Mouse (Mus musculus) cortical plate, adult 2 months (tissue): ENCODE results near the gene Naa40.

Source experiments
- CTCF ChIP-seq: fragments of 200-500 bp; IDR thresholded peaks from 2 replicates; pipeline ENCODE4 v1.5.1; 2011; ENCODE audit warnings: mild to moderate bottlenecking, control low read depth, low read length; ENCODE audit not compliant: insufficient read depth; ENCODE audit errors: extremely low read depth
- POLR2A ChIP-seq: fragments of 200-500 bp; IDR thresholded peaks from 2 replicates; pipeline ENCODE4 v1.6.1; 2011; ENCODE audit warnings: mild to moderate bottlenecking, low read length, control low read depth; ENCODE audit not compliant: insufficient read depth; ENCODE audit errors: extremely low read depth

DNA sequence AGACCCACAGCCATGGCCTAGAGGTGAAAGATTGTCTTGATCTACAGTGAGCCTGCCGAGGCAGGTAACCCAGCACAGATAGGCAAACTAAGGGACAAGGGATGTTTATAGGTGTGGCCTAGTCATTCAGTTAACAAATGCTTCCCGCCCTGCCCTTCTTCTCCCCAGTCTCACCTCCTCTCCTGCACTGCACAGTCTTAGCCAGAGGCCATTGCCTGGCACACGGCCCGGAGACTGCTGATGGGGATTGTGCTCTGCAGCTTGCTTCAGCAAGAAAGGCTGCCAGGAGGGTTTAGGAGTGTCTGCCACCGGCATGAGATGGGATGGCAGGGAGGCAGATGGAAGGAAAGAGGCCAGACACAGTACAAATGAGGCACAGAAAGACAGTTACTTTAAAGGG is 16.9 kb upstream of the Naa40 start:
- TF ChIP-seq POLR2A (no peak), CTCF (no peak)
